Mouse (Mus musculus): Measurements from ENCODE around the gene Sipa1l1. TPM values are rescaled to one million over a fixed set of nuclear protein-coding genes. Genes with fewer than 3 reads are reported as not detected.

Gene Sipa1l1
- total RNA-seq, 2 experiments from 2014 or later: 242 to 306 TPM

DNA sequence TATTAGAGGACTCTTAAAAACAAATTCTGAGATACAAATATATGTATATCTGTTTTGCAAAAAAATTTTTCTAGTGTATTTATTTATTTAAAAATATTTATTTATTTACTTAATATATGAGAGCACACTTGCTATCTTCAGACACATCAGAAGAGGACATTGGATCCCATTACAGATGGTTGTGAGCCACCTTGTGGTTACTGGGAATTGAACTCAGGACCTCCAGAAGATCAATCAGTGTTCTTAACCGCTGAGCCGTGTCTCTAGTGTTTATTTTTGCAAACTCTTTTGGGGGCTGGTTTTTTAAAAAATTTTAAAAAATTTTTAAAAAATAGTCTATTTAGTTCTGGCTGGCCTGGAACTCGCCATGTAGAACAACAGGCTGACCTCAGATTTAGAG lies 104.4 kb downstream of the Sipa1l1 start:
- intact Hi-C loops (cut with DNase I): loop anchor here (10.0 kb wide), 1 partner anchor 99 kb away; no protein-coding TSS in a partner anchor
- DNase-seq (ENCODE audit: low spot score in 2 of 2): no peak

DNA sequence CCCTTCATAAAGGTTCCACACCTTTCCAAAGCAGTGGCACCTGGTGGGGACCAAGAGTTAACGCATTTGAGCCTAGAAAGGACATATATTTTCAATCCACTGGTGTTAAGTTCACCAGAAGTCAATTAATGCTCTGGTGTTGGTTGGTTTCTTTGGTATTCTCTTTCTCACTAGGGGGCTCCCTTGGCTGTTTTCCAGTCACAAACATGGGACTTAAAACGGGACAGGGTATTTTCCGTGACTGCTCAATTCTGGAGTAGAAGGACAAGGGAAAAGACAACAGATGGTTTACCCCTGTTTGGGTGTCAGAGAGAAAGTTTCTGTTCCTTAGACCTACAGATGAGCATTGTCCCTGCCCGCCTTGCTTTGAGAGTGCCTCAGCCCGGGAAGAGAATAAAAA lies 105.5 kb downstream of the Sipa1l1 start:
- intact Hi-C loops (cut with DNase I): loop anchor here (10.0 kb wide), 1 partner anchor 100 kb away; no protein-coding TSS in a partner anchor
- no peak for DNase-seq (ENCODE audit: low spot score in 2 of 2)

DNA sequence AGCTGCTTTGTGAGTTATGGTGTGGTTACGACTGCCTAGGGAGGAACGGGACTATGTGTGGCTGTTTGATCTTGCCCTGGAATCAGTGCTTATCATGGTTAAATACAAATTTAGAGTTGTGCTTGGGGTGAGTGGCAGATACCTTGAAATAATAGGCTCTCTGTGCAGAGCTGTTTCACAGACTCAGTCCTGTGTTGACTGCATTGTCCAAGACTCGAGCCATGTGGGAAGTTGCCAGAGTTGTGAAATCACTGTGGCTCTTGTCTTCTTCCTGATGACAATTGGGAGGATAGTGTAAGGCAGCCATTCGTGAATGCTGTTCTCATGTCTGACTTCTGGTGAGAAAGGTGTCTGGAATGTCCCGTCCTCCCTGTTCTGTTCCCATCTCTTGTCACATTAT lies 106.6 kb downstream of the Sipa1l1 start:
- DNase-seq (ENCODE audit: low spot score in 2 of 2): no peak

DNA sequence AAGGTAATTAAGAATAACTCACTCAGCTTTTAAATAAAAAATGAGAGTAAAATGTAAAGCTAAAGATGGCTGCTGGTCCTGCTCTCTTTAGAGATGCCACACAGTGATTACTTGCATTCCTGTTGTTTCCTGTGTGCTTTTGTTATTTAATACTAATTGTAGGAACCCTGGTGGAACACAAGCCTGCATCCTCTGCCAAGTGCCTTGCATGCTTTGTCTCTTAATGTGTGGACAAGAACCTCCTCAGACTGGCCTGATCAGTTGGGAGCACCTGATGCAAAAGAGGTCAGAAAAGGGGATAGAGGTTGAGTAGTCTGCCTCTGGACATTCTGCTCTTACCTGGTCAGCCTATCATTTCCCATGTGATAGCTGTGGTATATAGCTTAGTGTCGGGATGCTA lies 107.5 kb downstream of the Sipa1l1 start:
- intact Hi-C loops (cut with DNase I): loop anchor here (10.0 kb wide), 1 partner anchor 102 kb away; no protein-coding TSS in a partner anchor
- no peak for DNase-seq (ENCODE audit: low spot score in 2 of 2)

More for the DNA sequence above, 106.6 kb downstream of the Sipa1l1 start:
- intact Hi-C loops (cut with DNase I): loop anchor here (10.0 kb wide), 1 partner anchor 101 kb away; no protein-coding TSS in a partner anchor

DNA sequence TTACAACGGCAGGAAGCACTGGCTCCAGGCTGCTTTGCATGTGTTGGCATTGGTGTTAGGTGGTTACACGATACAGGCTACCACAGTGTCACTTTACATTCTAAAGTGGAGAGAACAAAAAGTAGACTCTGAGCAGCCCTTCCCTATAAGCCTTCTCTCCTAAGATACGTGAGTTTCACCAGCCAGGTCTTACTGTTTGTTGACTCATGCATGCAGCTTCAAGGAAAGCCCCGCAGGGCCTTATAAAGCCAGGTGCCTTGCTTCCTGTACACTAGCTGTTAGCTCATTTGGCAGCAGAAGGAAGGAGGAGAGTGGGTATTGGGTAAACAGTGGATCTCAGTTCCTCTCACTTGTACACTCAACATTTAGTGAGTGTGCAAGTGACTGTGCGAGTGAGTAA lies 115.5 kb downstream of the Sipa1l1 start:
- no peak for DNase-seq (ENCODE audit: low spot score in 2 of 2)
- intact Hi-C loops (cut with DNase I): no loop called here

DNA sequence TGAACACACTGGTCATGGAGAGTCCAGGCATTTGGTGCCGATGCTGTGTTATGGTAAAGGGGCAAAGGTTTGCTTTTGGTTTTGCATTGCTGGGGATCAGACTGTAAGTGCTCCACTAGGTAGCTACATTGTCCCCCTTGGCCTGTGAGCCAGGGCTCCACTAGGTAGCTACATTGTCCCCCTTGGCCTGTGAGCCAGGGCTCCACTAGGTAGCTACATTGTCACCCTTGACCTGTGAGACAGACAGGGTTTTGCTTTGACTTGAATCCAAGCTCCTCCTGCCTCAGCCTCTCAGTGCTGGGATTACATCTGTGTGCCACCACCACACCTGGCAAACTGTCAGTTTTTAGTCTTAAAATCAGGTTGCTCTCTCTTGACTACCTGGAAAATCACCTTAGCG lies 115.9 kb downstream of the Sipa1l1 start:
- no peak for DNase-seq (ENCODE audit: low spot score in 2 of 2)
- intact Hi-C loops (cut with DNase I): no loop called here

DNA sequence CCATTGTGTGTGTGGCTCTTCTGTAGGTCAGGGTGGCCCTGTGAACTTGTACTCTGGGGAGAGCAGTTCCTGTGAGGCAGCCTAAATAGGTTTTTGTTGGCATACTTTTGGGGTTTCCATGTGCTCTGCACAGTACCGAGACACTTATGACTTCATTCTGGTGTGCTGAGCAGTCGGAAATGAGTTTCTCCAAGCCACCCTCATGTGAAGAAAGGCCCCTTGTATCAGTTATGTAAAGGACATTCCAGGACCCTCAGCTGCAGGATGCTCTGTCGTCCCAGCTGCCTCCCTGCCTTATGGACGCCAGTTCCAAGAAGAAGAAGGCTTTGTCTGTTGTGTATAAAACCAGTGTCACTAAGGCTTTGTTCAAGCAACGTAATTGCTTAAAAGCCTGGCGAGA lies 116.9 kb downstream of the Sipa1l1 start:
- DNase-seq (ENCODE audit: low spot score in 2 of 2): no peak
- intact Hi-C loops (cut with DNase I): no loop called here

DNA sequence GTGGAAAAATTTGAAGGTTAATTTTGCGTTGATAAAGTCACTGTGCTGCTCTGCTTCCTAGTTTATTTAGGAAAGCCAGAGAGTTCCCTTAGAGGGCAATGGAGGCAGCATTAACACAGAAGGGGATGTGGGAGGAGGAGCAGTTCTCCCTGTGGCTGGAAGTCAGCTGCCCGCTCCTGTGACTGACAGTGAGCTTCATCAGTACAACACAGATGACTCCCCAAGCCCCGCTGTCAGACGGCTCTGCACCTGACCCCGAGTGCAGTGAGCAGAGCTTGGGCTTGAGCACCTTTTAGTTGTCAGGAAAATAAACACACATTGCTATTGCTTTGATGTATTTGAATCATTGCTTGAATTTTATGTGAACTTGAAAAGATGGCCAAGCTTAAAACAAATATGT lies 117.7 kb downstream of the Sipa1l1 start:
- intact Hi-C loops (cut with DNase I): no loop called here
- DNase-seq (ENCODE audit: low spot score in 2 of 2): no peak

DNA sequence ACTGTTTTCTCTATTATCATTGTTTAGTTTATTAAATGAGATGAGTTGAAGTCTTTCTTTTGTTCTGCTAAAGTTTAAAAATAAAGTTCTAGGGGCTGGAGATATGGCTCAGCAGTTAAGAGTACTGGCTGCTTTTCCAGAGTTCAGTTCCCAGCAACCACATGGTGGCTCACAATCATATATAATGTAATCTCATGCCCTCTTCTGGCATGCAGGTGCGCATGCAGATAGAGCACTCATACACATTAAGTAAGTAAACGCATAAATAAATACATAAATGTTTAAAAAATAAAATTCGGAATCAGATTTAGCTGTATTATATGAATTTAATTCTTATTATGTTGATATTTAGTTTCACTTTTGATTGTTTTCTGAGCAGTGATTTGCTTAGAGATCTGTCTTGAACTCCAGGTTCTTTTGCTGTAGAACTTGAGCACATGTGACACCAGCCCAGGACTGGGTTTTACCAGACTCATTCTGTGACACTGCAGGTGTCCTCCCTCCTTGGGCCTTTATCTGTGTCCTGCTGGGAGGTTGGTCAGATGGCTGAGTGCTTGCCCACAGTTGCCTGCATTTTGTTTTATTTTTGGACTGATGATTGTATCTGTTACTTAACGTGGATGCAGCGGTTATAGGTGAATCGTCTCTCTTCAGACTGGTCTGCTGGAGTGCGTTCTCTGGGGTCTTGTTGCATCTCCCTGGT lies 124.6 kb downstream of the Sipa1l1 start:
- no peak for DNase-seq (ENCODE audit: low spot score in 2 of 2)
- intact Hi-C loops (cut with DNase I): no loop called here

DNA sequence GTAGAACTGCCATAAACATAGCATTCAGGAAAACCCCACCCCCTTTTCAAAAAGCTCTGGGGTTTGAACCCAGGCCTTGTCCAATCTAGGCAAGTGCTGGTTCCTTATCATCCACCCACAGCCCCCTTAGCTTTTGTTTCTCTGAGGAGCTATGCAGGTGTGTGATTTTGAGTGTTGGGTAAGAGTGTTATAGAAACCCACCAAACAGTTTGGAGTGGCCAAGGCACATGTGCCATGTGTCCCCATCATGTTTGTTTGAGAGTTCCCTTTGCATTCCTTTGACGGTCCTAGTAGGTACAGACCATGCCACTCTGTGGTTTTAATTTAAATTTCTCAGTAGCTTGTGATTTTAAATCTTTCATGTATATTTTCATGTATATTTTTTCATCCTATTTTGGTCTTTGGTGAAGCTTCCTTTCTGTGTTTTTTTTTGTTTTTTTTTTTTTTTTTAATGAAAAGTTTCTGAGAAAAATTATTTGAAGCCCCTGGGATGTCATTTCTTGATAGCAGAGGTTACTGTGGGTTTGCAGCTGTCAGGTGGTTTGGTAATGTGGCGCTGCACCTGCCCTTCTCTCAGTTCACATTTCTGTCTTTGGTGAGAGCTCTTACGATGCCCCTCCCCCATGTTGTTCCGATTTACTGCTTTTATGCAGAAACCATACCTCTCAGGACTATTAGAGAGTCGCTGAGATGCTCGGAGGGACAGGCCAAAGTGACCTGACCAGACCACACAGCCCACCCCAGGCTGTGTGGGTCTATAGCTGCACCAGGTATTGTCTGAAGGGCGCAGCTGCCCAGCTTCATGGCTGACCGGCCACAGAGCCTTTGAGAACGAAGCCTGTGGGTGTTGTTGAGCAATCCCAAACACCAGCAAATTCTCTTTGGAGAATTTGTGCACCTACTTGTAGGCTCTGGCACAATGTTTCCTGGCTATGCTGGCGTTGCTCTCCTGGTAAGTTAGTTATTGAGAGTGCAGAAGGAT lies 126.1 kb downstream of the Sipa1l1 start:
- no peak for DNase-seq (ENCODE audit: low spot score in 2 of 2)
- intact Hi-C loops (cut with DNase I): no loop called here

DNA sequence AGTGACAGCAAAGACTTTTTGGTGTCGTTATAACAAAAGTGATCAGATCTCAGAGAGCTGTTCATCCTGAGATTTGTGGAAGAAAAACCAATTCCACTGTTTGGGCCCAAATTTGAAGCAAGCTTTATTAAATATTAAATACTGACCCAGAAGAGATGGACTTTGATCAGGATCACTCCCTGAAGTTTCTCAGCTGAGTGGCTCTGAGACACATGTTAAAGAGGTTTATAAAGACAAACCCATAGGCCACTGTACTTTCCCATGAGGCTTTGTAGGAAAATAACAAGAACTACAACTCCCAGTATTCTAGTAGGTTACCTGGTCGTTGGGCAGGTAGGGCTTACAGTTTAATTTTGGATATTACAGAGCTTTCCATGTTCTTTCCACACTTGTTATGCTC lies 127.2 kb downstream of the Sipa1l1 start:
- DNase-seq (ENCODE audit: low spot score in 2 of 2): no peak
- intact Hi-C loops (cut with DNase I): no loop called here

DNA sequence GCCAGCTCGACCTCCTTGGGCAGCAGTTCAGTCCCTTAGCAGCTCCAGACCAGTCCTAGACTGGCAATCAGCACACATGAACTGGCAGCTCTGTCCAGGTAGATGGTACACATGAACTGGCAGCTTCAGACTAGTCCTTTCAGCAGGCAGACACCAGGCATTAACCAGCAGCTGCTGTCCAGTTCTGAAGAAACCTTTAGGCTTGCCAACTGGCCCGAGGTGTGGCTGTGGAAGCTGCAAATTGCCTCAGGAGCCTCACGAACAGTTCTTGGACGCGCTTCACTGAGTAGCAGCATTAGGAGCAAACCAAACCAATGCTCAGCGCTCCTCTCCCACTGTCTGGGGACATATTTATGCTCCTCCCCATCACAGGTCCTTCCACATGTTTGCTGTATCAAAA lies 128.1 kb downstream of the Sipa1l1 start:
- intact Hi-C loops (cut with DNase I): no loop called here
- DNase-seq (ENCODE audit: low spot score in 2 of 2): no peak

DNA sequence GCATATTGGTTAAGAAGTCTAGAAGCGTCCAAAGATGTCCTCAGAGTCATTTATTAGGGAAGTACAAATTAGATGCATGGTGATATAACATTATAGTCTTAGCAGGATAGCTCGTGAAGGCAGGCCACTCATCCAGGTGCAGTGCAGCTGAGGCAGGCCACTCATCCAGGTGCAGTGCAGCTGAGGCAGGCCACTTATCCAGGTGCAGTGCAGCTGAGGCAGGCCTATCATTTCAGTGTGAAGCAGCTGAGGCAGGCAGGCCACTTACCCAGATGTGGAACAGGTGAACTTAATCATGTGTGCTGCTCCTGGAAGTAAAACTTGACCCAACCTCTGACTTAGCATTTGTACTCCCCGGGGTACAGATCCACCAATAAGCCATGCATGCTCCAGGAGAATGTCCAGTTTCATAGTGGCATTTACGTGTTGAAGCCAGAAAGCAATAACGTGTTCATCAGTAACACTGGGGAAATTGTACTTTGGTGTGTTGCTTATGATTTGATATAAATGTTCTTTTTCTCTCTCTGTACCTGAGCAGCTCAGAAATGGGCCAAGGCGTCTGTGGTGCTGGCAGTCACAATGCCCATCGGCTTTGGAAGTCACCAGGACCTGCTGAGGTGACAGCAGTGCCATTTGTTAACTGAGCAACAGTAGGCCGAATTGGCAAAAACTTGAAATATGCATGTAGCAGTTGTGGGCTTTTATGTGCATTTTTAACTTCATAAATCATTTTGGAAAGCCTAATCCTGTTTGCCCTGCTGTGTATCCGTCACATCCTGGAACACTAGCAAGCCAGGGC lies 129.7 kb downstream of the Sipa1l1 start:
- no peak for DNase-seq (ENCODE audit: low spot score in 2 of 2)
- intact Hi-C loops (cut with DNase I): no loop called here

DNA sequence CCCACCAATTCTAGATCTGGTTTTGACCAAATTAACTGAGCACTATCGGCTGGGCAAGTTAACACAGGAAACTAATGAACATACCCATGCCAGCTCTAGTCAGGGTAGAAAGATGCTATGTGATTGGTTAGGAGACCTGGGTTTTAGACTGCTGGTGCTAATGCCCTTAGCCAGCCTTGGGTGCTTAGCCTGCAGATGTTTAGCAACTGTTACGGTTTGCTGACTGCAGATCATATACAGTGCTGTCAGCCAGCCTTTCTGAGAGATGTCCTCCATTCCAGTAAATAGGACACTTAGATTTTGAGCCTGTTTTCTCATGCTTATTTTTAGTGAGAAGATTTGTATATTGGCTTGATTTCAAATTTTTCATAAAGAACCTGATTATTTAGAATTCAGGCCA lies 135.0 kb downstream of the Sipa1l1 start:
- DNase-seq (ENCODE audit: low spot score in 2 of 2): no peak
- intact Hi-C loops (cut with DNase I): no loop called here

DNA sequence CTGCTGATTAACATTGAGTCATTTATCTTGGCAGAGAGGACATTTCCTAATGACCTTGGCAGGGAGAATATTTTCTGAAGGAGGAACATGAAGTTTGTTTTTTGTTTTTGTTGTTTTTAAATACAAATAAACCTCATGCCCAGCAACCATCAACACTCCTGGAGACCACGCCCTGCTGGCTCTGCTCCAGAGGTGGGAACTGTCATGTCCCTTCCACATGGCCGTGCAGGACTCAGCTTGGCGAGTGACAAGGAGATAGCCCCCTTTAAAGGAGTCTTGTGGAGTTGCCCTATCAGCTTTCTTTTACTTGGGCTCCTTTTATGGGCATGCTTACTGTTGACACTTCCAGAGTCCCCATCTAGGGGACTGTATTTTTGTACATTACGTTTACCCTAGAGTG lies 136.9 kb downstream of the Sipa1l1 start:
- no peak for DNase-seq (ENCODE audit: low spot score in 2 of 2)
- intact Hi-C loops (cut with DNase I): no loop called here

DNA sequence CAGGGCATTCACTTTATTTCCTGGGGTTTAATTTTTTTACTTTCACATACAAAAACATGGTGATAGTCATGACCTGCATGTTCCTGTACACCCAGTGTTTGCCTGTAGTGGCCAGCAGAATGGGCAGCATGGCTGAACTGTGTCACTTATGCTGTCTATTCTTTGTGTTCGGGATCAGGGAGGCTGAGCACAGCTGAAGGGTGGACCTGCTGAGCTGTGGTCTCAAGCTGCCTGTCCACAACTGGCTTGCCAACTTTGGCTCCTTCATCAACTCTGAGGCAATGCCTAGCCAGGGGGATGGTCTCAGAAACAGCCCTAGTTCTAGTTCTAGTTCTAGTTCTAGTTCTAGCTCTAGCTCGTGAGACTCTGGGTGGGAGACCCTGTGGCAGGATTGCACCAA lies 142.5 kb downstream of the Sipa1l1 start:
- intact Hi-C loops (cut with DNase I): no loop called here
- DNase-seq (ENCODE audit: low spot score in 2 of 2): no peak

DNA sequence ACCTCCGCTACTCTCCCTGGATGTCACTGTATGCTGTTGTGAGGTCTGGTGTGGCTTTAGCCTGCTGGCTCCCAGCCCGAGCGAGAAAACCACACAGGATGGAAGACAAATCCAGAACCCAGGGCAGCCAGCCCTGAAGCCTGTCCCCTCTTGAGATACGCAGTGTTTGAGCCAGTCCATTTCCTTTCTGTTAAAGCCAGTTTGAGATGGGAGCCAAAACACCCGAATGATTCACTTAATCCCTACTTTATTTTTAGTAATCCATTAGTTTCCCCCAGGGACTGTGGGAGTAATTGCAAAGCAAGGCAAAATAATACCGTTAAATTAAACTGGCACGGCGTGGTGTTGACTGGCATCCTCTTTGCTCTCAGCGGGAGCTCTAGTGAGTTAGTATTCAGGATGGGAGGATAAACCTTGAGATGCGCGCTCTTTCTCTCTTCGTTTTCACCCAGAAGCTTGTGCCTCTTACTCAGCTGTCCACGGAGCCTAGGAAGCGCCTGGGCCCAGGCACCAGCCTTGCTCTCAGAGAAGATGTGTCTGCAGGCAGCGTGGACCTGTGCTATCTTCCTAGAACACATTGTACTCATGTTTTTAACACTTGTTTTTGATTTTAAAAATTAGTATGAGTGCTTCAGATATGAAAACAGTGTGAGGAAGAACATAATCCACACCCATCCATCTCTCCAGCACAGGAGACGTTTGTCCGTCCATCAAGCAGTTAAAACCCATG lies 143.1 kb downstream of the Sipa1l1 start:
- DNase-seq (ENCODE audit: low spot score in 2 of 2): no peak
- intact Hi-C loops (cut with DNase I): no loop called here

DNA sequence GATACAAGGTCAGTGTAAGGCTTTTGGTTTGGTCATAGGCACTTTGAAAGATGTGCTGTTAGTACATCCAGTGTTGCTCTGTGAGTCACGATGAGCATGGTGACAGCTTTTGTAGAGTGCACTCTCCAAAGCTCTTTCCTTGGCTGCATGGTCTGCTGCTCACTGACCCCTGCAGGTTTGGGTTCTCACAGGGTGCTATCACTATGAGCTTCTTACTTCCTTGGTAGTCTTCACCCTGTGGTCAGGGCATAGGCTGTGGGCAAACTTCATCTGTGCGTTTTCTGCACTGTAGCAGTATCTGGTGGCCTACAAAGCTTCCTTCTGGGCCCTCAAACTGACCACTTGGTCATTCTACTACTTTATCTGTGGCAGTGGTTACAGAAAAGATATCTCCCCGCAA lies 144.0 kb downstream of the Sipa1l1 start:
- no peak for DNase-seq (ENCODE audit: low spot score in 2 of 2)
- intact Hi-C loops (cut with DNase I): no loop called here

DNA sequence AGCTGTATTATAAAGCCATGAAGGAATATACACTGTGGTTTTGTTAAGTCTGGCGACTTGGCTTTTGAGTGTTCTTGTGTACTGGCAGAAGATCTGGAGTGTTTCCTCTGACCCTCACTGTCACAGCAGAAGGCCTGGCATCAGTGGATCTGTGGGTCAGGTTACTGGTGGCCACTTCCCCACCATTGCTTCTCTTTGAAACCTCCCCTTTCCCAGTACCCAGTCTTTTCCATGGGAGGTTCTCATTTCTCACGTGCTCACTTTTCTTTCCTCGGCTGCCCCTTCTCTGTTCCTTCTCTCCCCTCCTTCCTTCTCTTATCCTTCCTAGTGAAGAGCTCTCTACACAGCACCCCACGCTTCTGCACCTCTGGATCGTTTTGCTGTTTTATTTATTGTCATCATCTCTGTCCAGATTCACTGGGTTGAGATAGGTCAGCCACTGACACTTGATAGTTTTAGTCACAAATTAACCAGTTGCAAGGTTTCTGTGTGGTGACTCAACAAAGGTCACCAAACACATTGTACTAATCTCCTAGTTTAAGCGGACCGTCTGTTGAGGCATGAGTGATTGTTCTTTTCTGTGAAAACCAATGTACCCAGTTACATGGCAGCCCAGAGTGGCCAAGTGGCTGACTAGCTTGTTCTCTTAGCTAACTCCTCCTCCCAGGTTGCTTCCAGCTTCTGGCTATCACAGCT lies 150.5 kb downstream of the Sipa1l1 start:
- intact Hi-C loops (cut with DNase I): no loop called here
- DNase-seq (ENCODE audit: low spot score in 2 of 2): no peak
